Mouse (Mus musculus) liver, embryonic 14.5 days (tissue): ENCODE data around the gene Syne3.

Source experiments
- CTCF ChIP-seq: IDR thresholded peaks from 2 replicates; pipeline ENCODE4 v1.5.1; 2016; ENCODE audit warnings: antibody characterized with exemption, low read depth, control low read depth
- EP300 ChIP-seq: IDR thresholded peaks from 2 replicates; pipeline ENCODE4 v1.6.1; 2016; ENCODE audit warnings: antibody characterized with exemption, low read depth

- TF ChIP-seq CTCF, result no peak
- TF ChIP-seq EP300, result no peak
Measured at GRCm38 (mm10) chr12:104922647-104923046, 87.0 kb downstream of the Syne3 start.
